Mouse (Mus musculus) gastrocnemius, postnatal 36 days (tissue): Measurements from ENCODE around the gene G430095P16Rik. TPM values are rescaled to one million over a fixed set of nuclear protein-coding genes. Genes with fewer than 3 reads are reported as not detected.

ENCODE experiments used
- DNase-seq, 2 experiments: peaks; one replicate each; pipeline ENCODE4 v3.0.0; 2022
- intact Hi-C: fragments of 180-260 bp; cut with DNase I; formaldehyde crosslinking; loops from one replicate; pipeline ENCODE4 v1.15.1; 2025
- total RNA-seq, 2 experiments: library from RNA; stranded (reverse); gene quantifications; 2 replicates each; pipeline ENCODE4 v1.2.3; 2021

Gene G430095P16Rik
- total RNA-seq, 2 experiments from 2014 or later = 1.0 TPM; not detected in 1

GRCm38 (mm10) chr8:84700941-84701911, 21.6 kb upstream of the G430095P16Rik start, which contains the start of gene Lyl1:
TSS of gene Lyl1 (plus strand) at chr8:84701457.
- peak; percentile 46 to 59 for DNase-seq
- intact Hi-C loops = loop anchor here (5.0 kb wide), 1 partner anchor 39 kb away; the partner anchor contains the start of gene Ier2

- no peak for DNase-seq
- intact Hi-C loops = loop anchor here (5.0 kb wide), 1 partner anchor 40 kb away; the partner anchor contains the start of gene Ier2
Observed at GRCm38 (mm10) chr8:84702561-84702960, 20.2 kb upstream of the G430095P16Rik start.

GRCm38 (mm10) chr8:84702963-84703465, 19.8 kb upstream of the G430095P16Rik start:
- intact Hi-C loops = loop anchor here (5.0 kb wide), 1 partner anchor 41 kb away; the partner anchor contains the start of gene Ier2
- no peak for DNase-seq

GRCm38 (mm10) chr8:84703466-84704249, 19.1 kb upstream of the G430095P16Rik start:
- DNase-seq = peak in 1 of 2 experiments; percentile 21
- intact Hi-C loops = loop anchor here (5.0 kb wide), 1 partner anchor 41 kb away; the partner anchor contains the start of gene Ier2

- intact Hi-C loops = loop anchor here (5.0 kb wide), 1 partner anchor 42 kb away; the partner anchor contains the start of gene Ier2
Observed at GRCm38 (mm10) chr8:84704356-84704755, 18.5 kb upstream of the G430095P16Rik start.

GRCm38 (mm10) chr8:84704867-84705831, 17.7 kb upstream of the G430095P16Rik start:
- DNase-seq = peak in 1 of 2 experiments; percentile 44
- intact Hi-C loops = loop anchor here (5.0 kb wide), 1 partner anchor 43 kb away; the partner anchor contains the start of gene Ier2

More at GRCm38 (mm10) chr8:84704356-84704755, 18.5 kb upstream of the G430095P16Rik start:
- DNase-seq = peak; percentile 77 to 79

GRCm38 (mm10) chr8:84705960-84706359, 16.8 kb upstream of the G430095P16Rik start:
- intact Hi-C loops = no loop called here
- DNase-seq = no peak

GRCm38 (mm10) chr8:84706610-84707266, 16.1 kb upstream of the G430095P16Rik start:
- DNase-seq = peak; percentile 43 to 55
- intact Hi-C loops = no loop called here

GRCm38 (mm10) chr8:84707267-84707883, 15.4 kb upstream of the G430095P16Rik start:
- peak; percentile 39 to 49 for DNase-seq
- intact Hi-C loops = no loop called here

- intact Hi-C loops = no loop called here
- peak; percentile 42 to 57 for DNase-seq
Observed at GRCm38 (mm10) chr8:84708071-84708541, 14.7 kb upstream of the G430095P16Rik start.

GRCm38 (mm10) chr8:84708774-84709475, 13.9 kb upstream of the G430095P16Rik start:
- intact Hi-C loops = loop anchor here (1.0 kb wide), 1 partner anchor 102 kb away; no protein-coding TSS in a partner anchor
- DNase-seq = peak; percentile 83 to 89

- no peak for DNase-seq
- intact Hi-C loops = loop anchor here (1.0 kb wide), 1 partner anchor 101 kb away; no protein-coding TSS in a partner anchor
Observed at GRCm38 (mm10) chr8:84709931-84710330, 12.9 kb upstream of the G430095P16Rik start.

GRCm38 (mm10) chr8:84711312-84711711, 11.5 kb upstream of the G430095P16Rik start:
- intact Hi-C loops = no loop called here
- peak in 1 of 2 experiments; percentile 14 for DNase-seq

GRCm38 (mm10) chr8:84711933-84712758, 10.7 kb upstream of the G430095P16Rik start:
- DNase-seq = peak; percentile 60 to 64
- intact Hi-C loops = no loop called here

- peak in 1 of 2 experiments; percentile 51 for DNase-seq
- intact Hi-C loops = no loop called here
Observed at GRCm38 (mm10) chr8:84712759-84713120, 10.1 kb upstream of the G430095P16Rik start.

GRCm38 (mm10) chr8:84713381-84713780, 9.4 kb upstream of the G430095P16Rik start:
- intact Hi-C loops = no loop called here
- no peak for DNase-seq
